Mouse (Mus musculus) layer of hippocampus, postnatal 25 days (tissue): ENCODE measurements around the gene Sp4. TPM values are rescaled to one million over a fixed set of nuclear protein-coding genes. Genes with fewer than 3 reads are reported as not detected.
A peak's percentile ranks its signal among the peaks of the same experiment; 100 is the strongest.

Experiments
- DNase-seq, 2 experiments: peaks; one replicate each; pipeline ENCODE4 v3.0.0; 2022; ENCODE audit warnings: mixed read lengths in 2 of 2, low spot score in 1 of 2; ENCODE audit errors: extremely low spot score in 1 of 2
- total RNA-seq, 2 experiments: library from RNA; stranded (reverse); gene quantifications; 2 replicates each; pipeline ENCODE4 v1.2.3; 2021

The Sp4 gene
- total RNA-seq, result 10 to 100 TPM; 27.4 to 28.0 TPM

- peak; percentile 72 to 91 for DNase-seq
These were observed at the start of gene Sp4 for GRCm38 (mm10) chr12:118301072-118301865. TSS of gene Sp4 (minus strand) at chr12:118301440.

GRCm38 (mm10) chr12:118339107-118339506 is 37.9 kb upstream of the Sp4 start:
- no peak for DNase-seq

DNA sequence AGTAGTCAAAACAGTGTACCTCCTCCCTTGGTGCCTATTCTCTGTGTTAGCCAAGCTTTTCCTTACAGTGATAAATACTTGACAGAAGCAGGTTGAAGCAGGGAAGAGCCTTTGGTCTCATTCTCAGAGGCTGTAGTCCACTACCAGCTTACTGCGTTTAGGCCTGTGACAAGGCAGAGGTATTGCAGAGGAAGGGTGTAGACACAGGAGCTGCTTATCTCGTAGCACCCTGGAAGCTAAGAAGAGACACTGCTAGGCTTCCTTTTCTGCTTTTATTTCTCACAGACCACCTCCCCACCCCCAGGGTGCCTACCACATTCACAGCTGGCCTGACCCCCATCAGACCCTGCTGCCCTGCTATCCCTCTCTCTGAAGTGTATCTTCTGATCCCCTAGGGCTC is 37.0 kb upstream of the Sp4 start:
- no peak for DNase-seq

DNA sequence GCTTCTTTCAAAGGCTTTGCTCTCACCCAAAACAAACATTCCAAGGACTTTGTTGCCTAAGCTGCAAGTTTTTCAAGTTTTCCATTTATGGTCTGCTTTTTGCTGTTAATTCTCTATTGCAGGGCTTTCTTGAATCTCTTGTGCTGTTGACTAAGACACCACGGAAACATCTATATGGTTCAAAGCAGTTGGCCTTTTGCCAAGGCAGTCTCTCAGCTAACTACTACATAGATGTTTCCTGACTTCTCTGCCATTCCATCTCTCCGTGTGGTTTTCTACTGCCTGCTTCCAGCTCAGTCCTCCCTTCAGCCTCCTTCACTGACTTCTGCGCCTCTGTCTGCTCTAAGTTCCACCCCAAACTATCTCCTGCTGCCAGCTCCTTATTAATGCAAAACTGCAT is 36.1 kb upstream of the Sp4 start:
- no peak for DNase-seq

DNA sequence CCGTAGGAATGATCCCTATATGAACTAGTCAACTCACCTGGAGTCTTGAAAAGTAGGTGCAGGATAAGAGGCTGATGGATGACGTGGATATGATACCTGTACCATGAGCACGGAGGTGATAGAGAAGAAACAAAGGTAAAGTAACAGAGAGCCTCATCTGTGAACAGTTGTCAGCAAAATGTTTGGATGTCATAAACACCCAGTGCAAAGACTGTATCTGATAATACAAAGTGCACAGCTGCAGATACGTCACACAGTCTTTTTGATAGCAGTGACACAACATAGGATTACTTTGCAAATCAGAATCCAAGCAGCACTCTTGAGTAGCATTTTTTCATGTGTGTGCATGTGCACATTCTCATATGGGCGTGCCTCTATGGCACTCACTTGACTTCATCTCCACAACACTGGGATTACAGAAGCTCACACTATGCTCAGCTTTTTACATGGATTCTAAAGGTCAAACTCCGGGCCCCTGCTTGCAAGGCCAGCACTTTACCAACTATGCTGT is 27.6 kb upstream of the Sp4 start:
- DNase-seq, result no peak

DNA sequence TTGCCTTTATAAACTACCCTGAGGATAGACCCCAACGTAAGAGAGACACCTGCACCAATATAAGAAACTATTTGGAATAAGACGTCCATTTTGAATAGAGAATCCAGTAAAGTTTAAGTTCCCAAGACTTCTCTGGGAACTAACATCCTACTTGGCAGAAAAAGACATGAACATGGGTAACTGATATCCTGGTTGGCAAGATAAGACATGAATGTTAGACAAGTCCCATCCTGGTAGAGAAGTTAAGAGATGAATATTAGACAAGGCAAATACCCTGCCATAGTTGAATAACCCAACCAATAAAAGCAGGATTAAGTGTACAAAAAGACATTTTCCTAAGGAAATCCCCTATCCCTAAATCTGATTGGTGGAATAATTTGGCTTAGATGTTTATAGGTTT is 26.3 kb upstream of the Sp4 start:
- no peak for DNase-seq

- no peak for DNase-seq
These were observed 24.9 kb upstream of the Sp4 start for GRCm38 (mm10) chr12:118326161-118326560.

- DNase-seq, result no peak
These were observed 18.8 kb upstream of the Sp4 start for GRCm38 (mm10) chr12:118320076-118320475.

- DNase-seq, result no peak
These were observed 13.2 kb upstream of the Sp4 start for GRCm38 (mm10) chr12:118314477-118314845.

- no peak for DNase-seq
These were observed 12.7 kb upstream of the Sp4 start for GRCm38 (mm10) chr12:118313805-118314476.

DNA sequence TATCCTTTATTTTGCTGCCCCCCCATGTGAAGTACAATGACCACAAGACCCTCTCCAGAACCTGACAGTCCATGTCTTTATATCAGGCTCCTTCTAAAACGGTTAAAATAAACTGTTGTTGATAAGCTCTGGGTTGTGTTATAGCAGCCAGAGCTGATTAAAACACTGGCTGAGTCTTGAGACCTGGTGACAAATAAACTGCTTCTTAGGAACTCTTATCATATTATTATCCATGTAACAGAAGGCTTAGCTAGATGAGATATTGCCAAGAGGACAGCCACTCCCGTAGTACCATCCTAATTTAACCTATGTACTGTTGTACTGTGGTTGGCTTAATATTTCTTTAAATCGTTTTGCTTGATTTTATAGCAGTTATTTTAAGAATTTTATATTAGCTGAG is 2.3 kb upstream of the Sp4 start:
- DNase-seq, result no peak

DNA sequence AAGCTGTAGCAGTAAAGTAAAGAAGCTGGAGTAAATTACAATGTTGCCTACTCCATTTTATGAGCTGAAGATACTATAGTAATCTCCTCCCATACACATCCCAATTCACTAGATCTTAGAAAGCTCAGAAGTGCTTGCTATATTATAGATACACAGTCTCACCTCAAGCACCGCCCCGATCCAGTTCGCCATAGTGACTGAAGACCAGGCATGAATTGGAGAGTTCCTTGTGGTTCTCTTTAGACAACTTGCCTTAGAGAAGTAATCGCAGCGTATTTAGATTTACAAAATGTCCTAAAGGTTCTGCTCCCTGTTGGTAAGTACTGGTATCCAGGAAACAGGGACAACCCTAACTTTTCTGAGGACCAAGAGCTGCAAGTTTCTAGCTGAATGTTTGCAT is 1.8 kb upstream of the Sp4 start:
- DNase-seq, result no peak

- peak; percentile 91 to 97 for DNase-seq
These were observed 911 bp upstream of the Sp4 start for GRCm38 (mm10) chr12:118301866-118302835.

- no peak for DNase-seq
These were observed 527 bp downstream of the Sp4 start for GRCm38 (mm10) chr12:118300754-118301071.

- peak in 1 of 2 experiments; percentile 5 for DNase-seq
These were observed 1.3 kb downstream of the Sp4 start for GRCm38 (mm10) chr12:118299956-118300355.

DNA sequence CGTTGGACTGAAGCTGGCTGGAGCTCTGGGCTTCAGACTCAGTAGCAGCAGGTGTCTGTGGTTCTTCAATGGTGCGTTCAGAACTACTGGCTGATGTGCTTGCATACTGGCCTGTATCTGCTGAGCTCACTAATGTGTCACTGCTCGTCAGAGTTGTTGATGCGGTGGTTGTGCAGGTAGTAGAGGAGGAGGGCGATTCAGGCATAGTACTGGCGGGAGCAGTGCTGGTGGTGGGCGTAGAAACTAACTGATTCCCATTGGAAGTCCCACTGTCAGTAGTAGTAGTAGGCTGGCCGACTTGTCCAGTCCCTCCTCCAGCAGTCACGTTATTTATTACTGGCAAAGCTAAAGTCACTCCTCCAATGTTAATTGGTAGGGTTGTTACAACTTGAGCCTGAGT is 2.1 kb downstream of the Sp4 start:
- no peak for DNase-seq

- DNase-seq, result no peak
These were observed 2.7 kb downstream of the Sp4 start for GRCm38 (mm10) chr12:118298516-118298915.

GRCm38 (mm10) chr12:118296236-118296635 is 5.0 kb downstream of the Sp4 start:
- no peak for DNase-seq

DNA sequence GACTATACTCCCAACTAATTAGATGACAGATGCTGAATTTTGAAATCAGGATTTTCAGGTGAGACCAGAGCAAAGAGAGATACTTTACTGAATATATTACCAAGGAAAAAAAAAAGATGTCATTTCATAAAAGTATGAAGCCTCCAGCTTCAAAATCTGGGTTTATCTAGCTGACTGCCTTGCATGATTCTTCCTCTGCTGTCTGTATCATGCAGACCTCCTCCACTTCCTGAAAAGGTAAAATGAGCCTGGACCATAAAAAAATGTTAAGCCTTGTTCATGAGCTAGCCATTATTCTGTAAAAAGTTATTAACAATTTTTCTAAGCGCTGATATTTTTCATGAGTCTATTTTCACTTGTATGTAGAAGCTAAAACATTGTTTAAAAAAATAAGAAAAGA is 5.4 kb downstream of the Sp4 start:
- DNase-seq, result no peak

GRCm38 (mm10) chr12:118288947-118289346 is 12.3 kb downstream of the Sp4 start:
- no peak for DNase-seq

DNA sequence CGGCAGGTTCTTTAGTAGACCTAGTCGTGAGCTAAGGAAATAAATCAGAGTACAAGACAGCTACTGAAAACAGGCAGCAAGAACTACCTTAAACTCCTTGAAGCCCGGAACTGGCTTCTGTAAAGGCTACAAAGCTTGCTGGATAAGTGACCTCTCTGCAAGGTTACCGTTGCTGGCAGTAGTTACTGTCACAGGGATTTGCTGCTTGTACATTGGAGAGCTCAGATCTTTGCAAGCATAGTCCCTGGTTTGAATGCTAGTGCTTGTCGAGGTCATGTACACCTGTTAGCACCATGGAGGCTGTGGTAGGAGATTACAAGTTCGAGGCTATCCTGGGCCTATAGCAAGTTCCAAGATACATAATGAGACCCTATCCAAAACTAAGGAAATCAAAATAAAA is 16.1 kb downstream of the Sp4 start:
- DNase-seq, result no peak
